Mouse (Mus musculus) embryonic fibroblast, embryonic 13.5 days (primary cell): Measurements from ENCODE around the gene Map3k5.

Experiments used
- CTCF ChIP-seq: IDR thresholded peaks from 2 replicates; pipeline ENCODE4 v1.5.1; 2011; ENCODE audit warnings: mild to moderate bottlenecking, control low read depth, low read length, moderate library complexity, borderline replicate concordance; ENCODE audit not compliant: insufficient read depth
- POLR2A ChIP-seq: IDR thresholded peaks from 2 replicates; pipeline ENCODE4 v1.6.1; 2011; ENCODE audit warnings: low read depth, mild to moderate bottlenecking, control low read depth, low read length, moderate library complexity

- no peak for TF ChIP-seq CTCF
- no peak for TF ChIP-seq POLR2A
Observed at GRCm38 (mm10) chr10:20044051-20044450, 109.8 kb downstream of the Map3k5 start.
